In genomic region chr17:53512311-53512951, GRCm38 (mm10) we compare ENCODE assay signal across 9 mouse cellular contexts. TPM values are rescaled to one million over a fixed set of nuclear protein-coding genes. Genes with fewer than 3 reads are reported as not detected.
DNase-seq lines count a peak whose midpoint lies in the region; ATAC-seq lines count a peak whose summit lies in the region.
"Had no signal": no experiment of that assay in that cellular context is flagged by ENCODE, and none has a peak within 500 bp of the region (broad histone marks: within the 10 kb centered on the region; RNA-seq: fewer than 3 reads in every experiment).

No protein-coding gene starts in this region.

- 83% methylated on average over 2 of the region's 2 CpGs for WGBS in kidney, embryonic 14.5 days
- 79% methylated on average over 2 of the region's 2 CpGs for WGBS in hindbrain, embryonic 15.5 days

- no peak overlapping the region for H3K4me2 ChIP-seq in kidney, embryonic 14.5 days (replicated peaks; ENCODE audit: low read depth, low read length)
- H3K4me2 ChIP-seq in hindbrain, embryonic 15.5 days = no peak overlapping the region
- H3K4me2 ChIP-seq: neural tube, embryonic 13.5 days had no signal

- no peak overlapping the region for H3K9ac ChIP-seq in kidney, embryonic 14.5 days (ENCODE audit: low read depth, low read length)
- no peak overlapping the region for H3K9ac ChIP-seq in hindbrain, embryonic 15.5 days
- H3K9ac ChIP-seq: neural tube, embryonic 13.5 days had no signal

- H3K9me3 ChIP-seq in kidney, embryonic 14.5 days (ENCODE audit: control insufficient read depth, low read length) = no peaks in the 10 kb centered on the region
- H3K9me3 ChIP-seq in hindbrain, embryonic 15.5 days = no peaks in the 10 kb centered on the region
- H3K9me3 ChIP-seq: neural tube, embryonic 13.5 days had no signal

- ATAC-seq in kidney, embryonic 14.5 days (ENCODE audit: low FRiP score, low TSS enrichment) = peak; percentile 28; the same call in 1 of the 2 replicates
- ATAC-seq in hindbrain, embryonic 15.5 days (ENCODE audit: low FRiP score, low read depth) = peak; percentile 45; the same call in 1 of the 2 replicates
- peak; percentile 64; the same call in 1 of the 2 replicates for ATAC-seq in megakaryocyte-erythroid progenitor cell, adult 5-6 weeks (replicated peaks; ENCODE audit: low FRiP score, low TSS enrichment, poor library complexity, severe bottlenecking)

- H3K4me3 ChIP-seq in kidney, embryonic 14.5 days (ENCODE audit: low read length) = no peak overlapping the region
- H3K4me3 ChIP-seq in hindbrain, embryonic 15.5 days = no peak overlapping the region
- H3K4me3 ChIP-seq: neural tube, embryonic 13.5 days had no signal

- H3K36me3 ChIP-seq in kidney, embryonic 14.5 days (ENCODE audit: control insufficient read depth, insufficient read depth, low read length) = no peaks in the 10 kb centered on the region; the same call in 1 of the 2 replicates
- H3K36me3 ChIP-seq in hindbrain, embryonic 15.5 days = 0 out of 2 replicates have a peak, but pooled peaks cover 5% of the 10 kb centered on the region

- DNase-seq in kidney, adult 18-20 months = no peak
- peak; percentile 66 for DNase-seq in MN1 (ENCODE audit: low spot score)
- peak; percentile 66 to 80 for DNase-seq in cerebellum, postnatal 10 days
- no peak for DNase-seq in ovary, postnatal 36 days (ENCODE audit: low spot score)
- no peak for DNase-seq in urinary bladder, postnatal 25 days (ENCODE audit: low spot score)

- H3K27ac ChIP-seq in kidney, embryonic 14.5 days (ENCODE audit: low read depth, low read length) = no peak overlapping the region
- no peak overlapping the region for H3K27ac ChIP-seq in hindbrain, embryonic 15.5 days (replicated peaks)
- H3K27ac ChIP-seq: neural tube, embryonic 13.5 days had no signal

- H3K27me3 ChIP-seq in kidney, embryonic 14.5 days (ENCODE audit: control insufficient read depth, insufficient read depth, low read length) = no peaks in the 10 kb centered on the region
- H3K27me3 ChIP-seq in hindbrain, embryonic 15.5 days = no peaks in the 10 kb centered on the region
- H3K27me3 ChIP-seq: neural tube, embryonic 13.5 days had no signal

- no peaks in the 10 kb centered on the region for H3K4me1 ChIP-seq in kidney, embryonic 14.5 days (ENCODE audit: control insufficient read depth, insufficient read depth, low read length)
- no peaks in the 10 kb centered on the region for H3K4me1 ChIP-seq in hindbrain, embryonic 15.5 days (replicated peaks)
- H3K4me1 ChIP-seq: neural tube, embryonic 13.5 days had no signal

RNA-seq across cellular contexts. Expression of gene Pp2d1, which starts 26.8 kb away (rescaled TPM):
- 0.35 and 0.50 TPM in 2 replicates for polyA plus RNA-seq in kidney, embryonic 14.5 days (2014; fragmentation: Nextera tagmentation; extraction: Ambion mirVana)
- polyA plus RNA-seq in hindbrain, embryonic 15.5 days (2015; fragmentation: Nextera tagmentation; extraction: Ambion mirVana) = 0.26 and 0.35 TPM in 2 replicates
- total RNA-seq in megakaryocyte-erythroid progenitor cell, adult 5-6 weeks (2014; fragmentation: Nextera tagmentation) = 0.28 TPM in 1 of 2 replicates, not detected in the other
- total RNA-seq in megakaryocyte-erythroid progenitor cell, adult 5-6 weeks (2017) = 0.05 TPM in 1 of 2 replicates, not detected in the other

RNA-seq across cellular contexts. Expression of gene Rab5a, which starts 33.4 kb away (rescaled TPM):
- 66.0 and 90.0 TPM in 2 replicates for polyA plus RNA-seq in kidney, embryonic 14.5 days (2014; fragmentation: Nextera tagmentation; extraction: Ambion mirVana)
- 112 and 113 TPM in 2 replicates for polyA plus RNA-seq in hindbrain, embryonic 15.5 days (2015; fragmentation: Nextera tagmentation; extraction: Ambion mirVana)
- total RNA-seq in megakaryocyte-erythroid progenitor cell, adult 5-6 weeks (2014; fragmentation: Nextera tagmentation) = 35.2 and 38.9 TPM in 2 replicates
- total RNA-seq in megakaryocyte-erythroid progenitor cell, adult 5-6 weeks (2017) = 53.7 and 73.3 TPM in 2 replicates

RNA-seq across cellular contexts. Expression of gene Efhb, which starts 49.3 kb away (rescaled TPM):
- 0.17 and 0.18 TPM in 2 replicates for polyA plus RNA-seq in kidney, embryonic 14.5 days (2014; fragmentation: Nextera tagmentation; extraction: Ambion mirVana)
- 1.1 and 1.3 TPM in 2 replicates for polyA plus RNA-seq in hindbrain, embryonic 15.5 days (2015; fragmentation: Nextera tagmentation; extraction: Ambion mirVana)
- total RNA-seq in megakaryocyte-erythroid progenitor cell, adult 5-6 weeks (2014; fragmentation: Nextera tagmentation) = not detected in 2 replicates
- total RNA-seq in megakaryocyte-erythroid progenitor cell, adult 5-6 weeks (2017) = 0.11 TPM in 1 of 2 replicates, not detected in the other

RNA-seq across cellular contexts. Expression of gene Kat2b, which starts 54.2 kb away (rescaled TPM):
- polyA plus RNA-seq in kidney, embryonic 14.5 days (2014; fragmentation: Nextera tagmentation; extraction: Ambion mirVana) = 4.4 and 5.8 TPM in 2 replicates
- 5.7 and 6.3 TPM in 2 replicates for polyA plus RNA-seq in hindbrain, embryonic 15.5 days (2015; fragmentation: Nextera tagmentation; extraction: Ambion mirVana)
- 27.8 and 33.9 TPM in 2 replicates for total RNA-seq in megakaryocyte-erythroid progenitor cell, adult 5-6 weeks (2014; fragmentation: Nextera tagmentation)
- 24.5 and 53.7 TPM in 2 replicates for total RNA-seq in megakaryocyte-erythroid progenitor cell, adult 5-6 weeks (2017)

Comparison
In these comparisons a context has a peak if more than half of its experiments do, and no peak if none do; other contexts are left out.
1. DNase-seq: peak in MN1 (single experiment) and cerebellum, postnatal 10 days (2 of 2); none in kidney, adult 18-20 months (single experiment), ovary, postnatal 36 days (single experiment) and urinary bladder, postnatal 25 days (single experiment).
2. Peak in every context shown above with its lines, with median percentiles within 50 percentile points of each other: ATAC-seq.